Mouse (Mus musculus): Measurements from ENCODE around the gene Cwh43. TPM values are rescaled to one million over a fixed set of nuclear protein-coding genes. Genes with fewer than 3 reads are reported as not detected.

Cwh43 gene
- not detected for total RNA-seq (2021)
- long read RNA-seq, experiment 1, partial matches to known transcripts, result 1 of 1 reads
- long read RNA-seq, experiment 1, other reads (novel, unspliced or antisense), result 0 of 1 reads
- long read RNA-seq, experiment 2, result 0 reads

- no peak for DNase-seq
Measured at GRCm38 (mm10) chr5:73405981-73406722, at the start of gene Cwh43. Gene Cwh43 (plus strand): TSS chr5:73406075.

- DNase-seq, result no peak
Measured at GRCm38 (mm10) chr5:73359134-73359751, 46.6 kb upstream of the Cwh43 start.

- DNase-seq, result no peak
Measured at GRCm38 (mm10) chr5:73359752-73360141, 46.1 kb upstream of the Cwh43 start.

- DNase-seq, result no peak
Measured at GRCm38 (mm10) chr5:73360240-73360639, 45.6 kb upstream of the Cwh43 start.

- DNase-seq, result no peak
Measured at GRCm38 (mm10) chr5:73362338-73362737, 43.5 kb upstream of the Cwh43 start.

GRCm38 (mm10) chr5:73362791-73363190 lies 43.1 kb upstream of the Cwh43 start:
- DNase-seq, result no peak

- DNase-seq, result no peak
Measured at GRCm38 (mm10) chr5:73364107-73364864, 41.6 kb upstream of the Cwh43 start.

GRCm38 (mm10) chr5:73367906-73368305 lies 38.0 kb upstream of the Cwh43 start:
- no peak for DNase-seq

- DNase-seq, result no peak
Measured at GRCm38 (mm10) chr5:73368845-73369447, 36.9 kb upstream of the Cwh43 start.

GRCm38 (mm10) chr5:73369731-73370130 lies 36.1 kb upstream of the Cwh43 start:
- DNase-seq, result no peak

- DNase-seq, result no peak
Measured at GRCm38 (mm10) chr5:73372601-73373000, 33.3 kb upstream of the Cwh43 start.

GRCm38 (mm10) chr5:73373184-73373583 lies 32.7 kb upstream of the Cwh43 start:
- DNase-seq, result no peak

- no peak for DNase-seq
Measured at GRCm38 (mm10) chr5:73376041-73376440, 29.8 kb upstream of the Cwh43 start.

GRCm38 (mm10) chr5:73376491-73376890 lies 29.4 kb upstream of the Cwh43 start:
- peak; percentile 10 for DNase-seq

- DNase-seq, result peak; percentile 92
Measured at GRCm38 (mm10) chr5:73379908-73380307, 26.0 kb upstream of the Cwh43 start.

GRCm38 (mm10) chr5:73380829-73381228 lies 25.0 kb upstream of the Cwh43 start:
- DNase-seq, result no peak

GRCm38 (mm10) chr5:73381510-73381909 lies 24.4 kb upstream of the Cwh43 start:
- DNase-seq, result no peak

GRCm38 (mm10) chr5:73381976-73382540 lies 23.8 kb upstream of the Cwh43 start:
- DNase-seq, result no peak

- DNase-seq, result peak; percentile 76
Measured at GRCm38 (mm10) chr5:73382737-73383646, 22.9 kb upstream of the Cwh43 start.

- no peak for DNase-seq
Measured at GRCm38 (mm10) chr5:73383647-73383970, 22.3 kb upstream of the Cwh43 start.

GRCm38 (mm10) chr5:73393041-73393440 lies 12.8 kb upstream of the Cwh43 start:
- DNase-seq, result no peak
